Mouse (Mus musculus): Measurements from ENCODE around the gene Evi5. TPM values are rescaled to one million over a fixed set of nuclear protein-coding genes. Genes with fewer than 3 reads are reported as not detected.

Gene Evi5
- total and polyA plus RNA-seq, 2 experiments from 2014 or later, result 57.7 to 60.1 TPM

DNA sequence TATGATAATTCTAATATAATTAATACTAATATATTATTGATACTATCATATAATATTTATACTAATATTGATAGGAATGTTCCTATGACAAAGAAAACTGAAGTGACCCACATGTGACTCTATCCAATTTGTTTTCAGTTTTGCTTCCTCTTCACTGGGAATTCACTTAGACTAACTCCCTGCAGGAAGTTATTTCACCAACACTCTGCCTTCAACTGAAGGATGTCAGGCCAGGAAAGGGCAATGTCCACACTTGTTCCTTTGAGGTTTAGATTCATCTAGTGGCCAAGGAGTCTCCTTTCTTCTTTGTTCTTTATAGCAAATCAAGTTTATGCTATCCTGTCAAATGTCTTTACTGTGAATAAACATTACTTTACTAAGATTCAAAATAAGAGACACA lies 111.2 kb downstream of the Evi5 start:
- H3K36me3 ChIP-seq (ENCODE audit: insufficient read depth, low read length), result no peaks in the 10 kb centered on the region
- no peak overlapping the region for H3K4me2 ChIP-seq (ENCODE audit: low read depth, low read length)
- H3K9ac ChIP-seq (replicated peaks; ENCODE audit: low read length), result no peak overlapping the region
- no peak overlapping the region for H3K27ac ChIP-seq
- no peaks in the 10 kb centered on the region for H3K4me1 ChIP-seq (ENCODE audit: insufficient read depth, low read length)
- ATAC-seq (no peak), DNase-seq (ENCODE audit: low spot score) (no peak)
- no peaks in the 10 kb centered on the region for H3K27me3 ChIP-seq (ENCODE audit: insufficient read depth, low read length)
- H3K9me3 ChIP-seq (ENCODE audit: low read length), result no peaks in the 10 kb centered on the region
- TF ChIP-seq CTCF (IDR thresholded peaks at IDR 0.05; ENCODE audit: low read depth), result no peak
- no peak overlapping the region for H3K4me3 ChIP-seq (ENCODE audit: low read length)

- H3K27me3 ChIP-seq (ENCODE audit: insufficient read depth, low read length), result no peaks in the 10 kb centered on the region
- no peaks in the 10 kb centered on the region for H3K4me1 ChIP-seq (ENCODE audit: insufficient read depth, low read length)
- H3K36me3 ChIP-seq (ENCODE audit: insufficient read depth, low read length), result no peaks in the 10 kb centered on the region
- WGBS, result 74% methylated on average over 5 of the region's 5 CpGs
- H3K27ac ChIP-seq, result no peak overlapping the region
- H3K4me2 ChIP-seq (ENCODE audit: low read depth, low read length), result no peak overlapping the region
- no peak for TF ChIP-seq CTCF (IDR thresholded peaks at IDR 0.05; ENCODE audit: low read depth)
- no peaks in the 10 kb centered on the region for H3K9me3 ChIP-seq (ENCODE audit: low read length)
- H3K4me3 ChIP-seq (ENCODE audit: low read length), result no peak overlapping the region
- ATAC-seq, result no peak
- H3K9ac ChIP-seq (replicated peaks; ENCODE audit: low read length), result no peak overlapping the region
- no peak for DNase-seq (ENCODE audit: low spot score)
Measured at GRCm38 (mm10) chr5:107759121-107759520, 115.8 kb downstream of the Evi5 start.

- Histone ChIP-seq H3K9me3 (ENCODE audit: low read length) (no peaks in the 10 kb centered on the region), H3K27me3 (ENCODE audit: insufficient read depth, low read length) (no peaks in the 10 kb centered on the region), H3K4me2 (ENCODE audit: low read depth, low read length) (no peak overlapping the region), H3K4me3 (ENCODE audit: low read length) (no peak overlapping the region), H3K36me3 (ENCODE audit: insufficient read depth, low read length) (no peaks in the 10 kb centered on the region; the same call in 1 of the 2 replicates), H3K27ac (no peak overlapping the region), H3K9ac (replicated peaks; ENCODE audit: low read length) (no peak overlapping the region), H3K4me1 (ENCODE audit: insufficient read depth, low read length) (no peaks in the 10 kb centered on the region)
- 90% methylated on average over 2 of the region's 2 CpGs for WGBS
- TF ChIP-seq CTCF (IDR thresholded peaks at IDR 0.05; ENCODE audit: low read depth), result no peak
- no peak for ATAC-seq
- no peak for DNase-seq (ENCODE audit: low spot score)
Measured at GRCm38 (mm10) chr5:107756072-107756471, 118.8 kb downstream of the Evi5 start.

- ATAC-seq (no peak), DNase-seq (ENCODE audit: low spot score) (no peak)
- Histone ChIP-seq H3K9ac (replicated peaks; ENCODE audit: low read length) (no peak overlapping the region), H3K9me3 (ENCODE audit: low read length) (no peaks in the 10 kb centered on the region), H3K36me3 (ENCODE audit: insufficient read depth, low read length) (no peaks in the 10 kb centered on the region; the same call in 1 of the 2 replicates), H3K4me3 (ENCODE audit: low read length) (no peak overlapping the region), H3K27ac (no peak overlapping the region), H3K27me3 (ENCODE audit: insufficient read depth, low read length) (no peaks in the 10 kb centered on the region), H3K4me2 (ENCODE audit: low read depth, low read length) (no peak overlapping the region), H3K4me1 (ENCODE audit: insufficient read depth, low read length) (no peaks in the 10 kb centered on the region)
- TF ChIP-seq CTCF (IDR thresholded peaks at IDR 0.05; ENCODE audit: low read depth), result no peak
- WGBS, result 97% methylated on average over 1 of the region's 1 CpGs
Measured at GRCm38 (mm10) chr5:107754740-107755139, 120.2 kb downstream of the Evi5 start.

GRCm38 (mm10) chr5:107753656-107754055 lies 121.3 kb downstream of the Evi5 start:
- Histone ChIP-seq H3K4me1 (ENCODE audit: insufficient read depth, low read length) (no peaks in the 10 kb centered on the region), H3K4me3 (ENCODE audit: low read length) (no peak overlapping the region), H3K27me3 (ENCODE audit: insufficient read depth, low read length) (no peaks in the 10 kb centered on the region), H3K27ac (no peak overlapping the region), H3K9me3 (ENCODE audit: low read length) (no peaks in the 10 kb centered on the region), H3K4me2 (ENCODE audit: low read depth, low read length) (no peak overlapping the region), H3K9ac (replicated peaks; ENCODE audit: low read length) (no peak overlapping the region), H3K36me3 (ENCODE audit: insufficient read depth, low read length) (no peaks in the 10 kb centered on the region; the same call in 1 of the 2 replicates)
- TF ChIP-seq CTCF (IDR thresholded peaks at IDR 0.05; ENCODE audit: low read depth), result no peak
- DNase-seq (ENCODE audit: low spot score), result no peak
- WGBS, result 95% methylated on average over 7 of the region's 7 CpGs
- no peak for ATAC-seq

- H3K4me2 ChIP-seq (ENCODE audit: low read depth, low read length), result no peak overlapping the region
- no peaks in the 10 kb centered on the region for H3K4me1 ChIP-seq (ENCODE audit: insufficient read depth, low read length)
- no peaks in the 10 kb centered on the region for H3K27me3 ChIP-seq (ENCODE audit: insufficient read depth, low read length)
- TF ChIP-seq CTCF (IDR thresholded peaks at IDR 0.05; ENCODE audit: low read depth), result no peak
- no peak for ATAC-seq
- no peak for DNase-seq (ENCODE audit: low spot score)
- no peak overlapping the region for H3K4me3 ChIP-seq (ENCODE audit: low read length)
- 73% methylated on average over 9 of the region's 9 CpGs for WGBS
- no peaks in the 10 kb centered on the region for H3K9me3 ChIP-seq (ENCODE audit: low read length)
- no peak overlapping the region for H3K9ac ChIP-seq (replicated peaks; ENCODE audit: low read length)
- no peaks in the 10 kb centered on the region; the same call in 1 of the 2 replicates for H3K36me3 ChIP-seq (ENCODE audit: insufficient read depth, low read length)
- H3K27ac ChIP-seq, result no peak overlapping the region
Measured at GRCm38 (mm10) chr5:107749229-107749916, 125.5 kb downstream of the Evi5 start.

- 95% methylated on average over 5 of the region's 5 CpGs for WGBS
- Histone ChIP-seq H3K9ac (replicated peaks; ENCODE audit: low read length) (no peak overlapping the region), H3K4me3 (ENCODE audit: low read length) (no peak overlapping the region), H3K4me1 (ENCODE audit: insufficient read depth, low read length) (no peaks in the 10 kb centered on the region), H3K27ac (no peak overlapping the region), H3K36me3 (ENCODE audit: insufficient read depth, low read length) (no peaks in the 10 kb centered on the region), H3K4me2 (ENCODE audit: low read depth, low read length) (no peak overlapping the region), H3K27me3 (ENCODE audit: insufficient read depth, low read length) (no peaks in the 10 kb centered on the region), H3K9me3 (ENCODE audit: low read length) (no peaks in the 10 kb centered on the region)
- ATAC-seq (no peak), DNase-seq (ENCODE audit: low spot score) (no peak)
- TF ChIP-seq CTCF (IDR thresholded peaks at IDR 0.05; ENCODE audit: low read depth), result no peak
Measured at GRCm38 (mm10) chr5:107739023-107739422, 135.9 kb downstream of the Evi5 start.

Measured in hindbrain, postnatal 0 days (tissue).